Mouse (Mus musculus): ENCODE results near the gene Krt79.
A peak's percentile ranks its signal among the peaks of the same experiment; 100 is the strongest.

The Krt79 gene

DNA sequence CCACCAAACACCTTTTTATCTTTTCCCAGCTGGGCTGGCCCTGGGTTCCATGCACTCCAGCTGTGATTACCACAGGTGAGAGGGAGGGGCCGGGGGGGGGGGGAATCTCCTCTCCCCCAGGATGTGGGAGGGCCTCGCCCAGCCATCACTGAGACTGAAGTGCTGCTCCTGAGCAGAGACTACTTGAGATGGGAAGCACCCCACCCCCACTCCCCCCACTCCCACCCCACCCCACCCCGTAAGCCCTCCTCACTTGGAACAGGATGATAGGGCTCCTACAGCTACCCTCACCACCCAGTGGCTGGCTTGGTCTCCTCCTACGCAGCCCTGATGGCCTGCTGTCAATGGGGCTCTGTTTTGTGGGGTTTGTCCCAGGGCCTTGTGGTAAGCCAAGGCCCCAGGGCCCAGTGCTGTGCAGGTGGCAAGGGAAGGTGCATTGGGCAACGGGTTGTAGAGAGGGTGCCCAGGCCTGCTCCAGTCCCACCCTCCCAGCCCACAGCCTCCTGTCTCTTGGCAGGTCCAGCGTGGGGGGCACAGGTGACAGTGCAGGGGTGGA, at the start of gene Krt79:
Gene Krt79 (minus strand): TSS at position 51 of the 556 bp plus-strand sequence.
- no peak for DNase-seq (ENCODE audit: low read depth)

DNA sequence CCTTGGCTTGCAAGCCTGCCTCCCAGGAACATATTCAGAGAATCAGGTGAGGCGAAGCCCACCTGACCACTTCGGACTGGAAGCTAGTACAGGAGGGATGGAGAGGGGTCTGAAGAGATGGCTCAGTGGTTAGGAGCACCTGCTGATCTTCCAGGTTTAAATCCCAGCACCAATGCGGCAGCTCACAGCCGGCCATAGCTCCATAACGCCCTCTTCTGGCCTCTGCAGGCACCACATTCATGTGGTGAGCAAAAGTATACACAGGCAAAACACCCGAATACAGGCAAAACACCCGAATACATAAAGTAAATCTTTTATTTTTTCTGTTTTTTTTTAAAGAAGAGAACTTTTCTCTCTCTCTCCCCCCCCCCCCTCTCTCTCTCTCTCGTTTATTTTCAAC, 48.6 kb upstream of the Krt79 start:
- DNase-seq (ENCODE audit: low read depth), result no peak

DNA sequence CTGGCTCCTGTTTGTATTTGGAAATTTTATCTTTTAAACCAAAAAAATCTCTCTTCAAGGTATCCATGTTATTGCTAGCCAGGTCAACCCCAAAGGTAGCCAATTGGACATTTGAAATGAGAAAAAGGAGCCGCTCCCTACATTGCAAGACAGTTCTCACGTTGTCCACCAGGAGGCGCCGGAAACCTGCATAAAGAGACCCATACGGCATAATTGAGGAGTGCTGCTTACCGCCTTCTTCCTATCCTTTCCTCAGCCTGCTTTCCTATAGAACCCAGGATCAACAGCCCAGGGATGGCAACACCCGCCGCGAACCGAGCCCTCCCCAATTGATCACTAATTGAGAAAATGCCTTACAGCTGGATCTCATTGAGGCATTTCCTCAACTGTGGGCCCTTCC, 48.0 kb upstream of the Krt79 start:
- DNase-seq (ENCODE audit: low read depth), result peak; percentile 80

- DNase-seq (ENCODE audit: low read depth), result no peak
Measured at GRCm38 (mm10) chr15:101984746-101985145, 44.6 kb upstream of the Krt79 start.

- DNase-seq (ENCODE audit: low read depth), result peak; percentile 99
Measured at GRCm38 (mm10) chr15:101983949-101984601, 44.0 kb upstream of the Krt79 start.

- peak; percentile 58 for DNase-seq (ENCODE audit: low read depth)
Measured at GRCm38 (mm10) chr15:101983315-101983948, 43.3 kb upstream of the Krt79 start.

- DNase-seq (ENCODE audit: low read depth), result no peak
Measured at GRCm38 (mm10) chr15:101980849-101981248, 40.7 kb upstream of the Krt79 start.

DNA sequence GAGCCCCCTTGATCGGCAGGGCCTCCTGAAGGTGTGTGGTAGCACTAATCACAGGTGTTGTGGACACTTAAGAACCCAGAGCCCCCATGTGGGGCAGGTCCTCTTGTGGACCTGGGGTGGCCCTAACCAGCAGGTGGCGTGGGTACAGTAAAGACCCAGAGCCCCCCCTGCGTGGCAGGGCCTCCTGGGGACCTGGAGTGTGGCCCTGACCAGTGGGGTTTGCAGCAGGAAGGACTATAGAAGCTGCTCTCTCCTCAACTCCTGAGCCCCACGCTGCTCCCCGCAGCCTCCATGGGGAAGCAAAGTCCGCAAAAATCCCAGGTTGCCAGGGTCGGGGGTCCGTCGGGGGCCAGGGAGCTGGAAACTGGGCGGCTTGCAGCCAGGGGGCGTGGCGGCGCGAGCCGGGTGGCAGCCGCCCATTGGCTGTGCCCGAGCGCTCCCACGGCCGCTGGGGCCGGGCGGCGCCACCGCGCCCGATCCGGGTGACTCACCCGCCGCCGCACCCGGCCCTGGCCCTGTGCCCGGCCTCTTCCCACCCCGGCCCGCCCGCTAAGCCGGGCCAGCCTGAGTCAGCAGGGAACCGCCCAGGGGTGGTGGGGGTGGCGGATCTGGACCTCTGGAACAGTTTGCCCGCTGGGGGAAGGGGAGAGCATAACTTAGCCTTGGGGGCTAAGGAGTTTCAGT, 37.1 kb upstream of the Krt79 start:
- DNase-seq (ENCODE audit: low read depth), result peak; percentile 88

DNA sequence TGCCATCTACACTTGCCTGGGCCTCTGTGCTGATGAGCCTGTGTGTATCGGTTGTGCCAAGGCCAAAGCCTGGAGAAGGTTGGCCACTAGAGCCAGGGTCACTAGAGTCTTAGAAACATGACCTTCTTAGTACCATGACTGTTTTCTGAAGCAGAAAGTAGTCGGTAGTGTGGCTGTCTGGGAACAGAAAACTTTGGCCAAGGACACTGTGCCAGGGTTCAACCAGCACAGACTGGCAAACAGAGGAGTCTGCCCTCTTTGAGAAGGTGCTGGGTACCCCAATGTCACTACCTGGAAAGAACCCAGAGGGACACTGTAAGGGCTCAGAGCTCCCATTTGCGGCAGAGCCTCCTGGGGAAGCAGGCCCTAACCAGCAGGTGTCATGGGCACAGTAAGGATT, 36.5 kb upstream of the Krt79 start:
- no peak for DNase-seq (ENCODE audit: low read depth)

GRCm38 (mm10) chr15:101976023-101976422, 35.9 kb upstream of the Krt79 start:
- DNase-seq (ENCODE audit: low read depth), result no peak

DNA sequence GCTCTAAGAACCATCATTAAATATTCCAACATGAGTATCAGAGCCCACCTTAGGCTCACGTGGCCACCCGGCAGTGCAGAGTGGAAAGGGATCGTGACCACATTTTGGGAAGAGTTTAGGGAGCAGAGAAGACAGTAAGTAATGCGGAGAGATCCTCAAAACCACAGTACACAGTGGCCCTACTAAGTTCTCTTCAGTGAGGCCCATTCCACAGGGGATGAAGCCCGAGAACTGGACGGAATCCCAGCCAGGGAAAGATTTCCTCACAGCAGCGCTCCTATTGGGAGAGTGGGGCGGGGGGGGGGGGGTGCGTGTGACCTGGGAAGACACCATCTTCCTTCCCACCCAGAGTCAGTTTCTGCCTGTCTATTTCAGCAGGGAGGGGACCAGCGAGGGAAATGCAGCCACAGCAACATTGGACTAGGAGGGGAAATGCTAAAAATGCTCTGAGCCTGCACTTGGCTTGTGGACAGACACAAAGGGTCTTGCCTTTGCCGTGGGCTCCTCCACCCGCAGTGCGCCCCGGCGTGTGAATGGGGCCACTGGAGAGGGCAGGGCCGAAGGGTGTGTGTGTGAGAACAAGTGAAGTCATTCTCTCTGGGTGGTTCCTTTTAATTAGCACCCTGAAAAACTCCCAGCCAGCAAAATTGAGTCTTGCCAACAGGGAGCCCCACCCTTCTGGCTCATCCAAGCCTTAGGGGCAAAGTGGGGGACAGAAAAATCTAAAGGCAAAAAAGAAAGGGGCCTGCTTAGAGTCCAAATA, 34.1 kb upstream of the Krt79 start:
- DNase-seq (ENCODE audit: low read depth), result no peak

GRCm38 (mm10) chr15:101973414-101974077, 33.4 kb upstream of the Krt79 start:
- peak; percentile 89 for DNase-seq (ENCODE audit: low read depth)

DNA sequence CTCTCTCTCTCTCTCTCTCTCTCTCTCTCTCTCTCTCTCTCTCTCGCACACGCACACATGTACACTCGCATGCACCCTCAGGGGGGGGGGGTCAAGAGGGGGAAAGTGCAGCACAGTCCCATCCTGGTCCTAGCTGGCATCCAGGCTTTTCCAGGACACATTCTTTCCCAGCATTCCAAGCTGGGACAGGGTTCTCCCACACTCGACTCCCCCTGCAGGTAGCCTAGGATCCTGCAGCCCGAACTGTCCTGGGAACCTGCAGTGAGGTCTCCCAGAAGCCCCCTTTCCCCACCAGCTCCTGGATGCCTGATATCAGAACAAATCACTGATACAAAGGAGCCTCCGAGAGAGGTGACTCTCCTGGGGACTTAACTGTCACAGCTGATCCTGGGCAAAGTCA, 30.4 kb upstream of the Krt79 start:
- DNase-seq (ENCODE audit: low read depth), result no peak

- no peak for DNase-seq (ENCODE audit: low read depth)
Measured at GRCm38 (mm10) chr15:101966808-101967207, 26.7 kb upstream of the Krt79 start.

GRCm38 (mm10) chr15:101958891-101959290, 18.8 kb upstream of the Krt79 start:
- no peak for DNase-seq (ENCODE audit: low read depth)

GRCm38 (mm10) chr15:101954187-101954586, 14.1 kb upstream of the Krt79 start, which contains the start of gene Krt78:
Krt78 (minus strand) TSS chr15:101954287.
- no peak for DNase-seq (ENCODE audit: low read depth)

DNA sequence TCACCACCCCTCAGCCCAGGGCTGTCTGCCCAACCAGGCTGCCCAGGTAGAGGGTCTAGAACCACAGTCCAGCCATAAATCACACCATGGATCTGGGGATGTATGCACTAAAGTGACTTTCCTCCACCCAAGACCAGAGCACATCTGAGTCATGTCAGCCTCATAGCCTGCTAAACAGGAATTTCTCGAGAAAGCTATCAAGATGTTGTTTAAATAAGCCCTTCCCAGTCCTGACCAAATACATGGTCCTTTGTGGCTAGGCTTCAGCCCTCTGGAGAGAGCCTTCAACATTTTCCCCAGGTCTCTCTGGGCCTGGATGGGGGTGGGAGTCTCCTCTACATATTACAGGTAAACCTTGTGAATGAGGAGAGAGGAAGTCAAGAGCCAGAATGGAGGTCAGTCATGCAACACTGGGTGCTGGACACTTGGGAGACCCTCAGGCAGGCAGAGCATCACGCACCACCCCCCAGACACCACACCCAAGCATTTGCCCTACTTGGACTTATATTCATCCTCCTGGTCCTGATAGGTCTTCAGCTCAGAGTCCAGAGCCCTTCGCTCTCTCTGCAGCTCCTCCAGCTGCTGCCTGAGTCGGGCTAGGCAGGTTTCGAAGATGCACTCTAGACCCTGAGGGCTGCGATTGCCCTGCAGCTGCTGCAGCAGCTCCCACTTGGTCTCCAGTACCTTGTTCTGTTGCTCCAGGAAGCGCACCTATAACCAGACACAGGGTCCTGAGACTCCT, 12.8 kb upstream of the Krt79 start:
- no peak for DNase-seq (ENCODE audit: low read depth)

- no peak for DNase-seq (ENCODE audit: low read depth)
Measured at GRCm38 (mm10) chr15:101945430-101945829, 5.3 kb upstream of the Krt79 start.

GRCm38 (mm10) chr15:101941948-101942347, 1.8 kb upstream of the Krt79 start:
- DNase-seq (ENCODE audit: low read depth), result peak; percentile 5

DNA sequence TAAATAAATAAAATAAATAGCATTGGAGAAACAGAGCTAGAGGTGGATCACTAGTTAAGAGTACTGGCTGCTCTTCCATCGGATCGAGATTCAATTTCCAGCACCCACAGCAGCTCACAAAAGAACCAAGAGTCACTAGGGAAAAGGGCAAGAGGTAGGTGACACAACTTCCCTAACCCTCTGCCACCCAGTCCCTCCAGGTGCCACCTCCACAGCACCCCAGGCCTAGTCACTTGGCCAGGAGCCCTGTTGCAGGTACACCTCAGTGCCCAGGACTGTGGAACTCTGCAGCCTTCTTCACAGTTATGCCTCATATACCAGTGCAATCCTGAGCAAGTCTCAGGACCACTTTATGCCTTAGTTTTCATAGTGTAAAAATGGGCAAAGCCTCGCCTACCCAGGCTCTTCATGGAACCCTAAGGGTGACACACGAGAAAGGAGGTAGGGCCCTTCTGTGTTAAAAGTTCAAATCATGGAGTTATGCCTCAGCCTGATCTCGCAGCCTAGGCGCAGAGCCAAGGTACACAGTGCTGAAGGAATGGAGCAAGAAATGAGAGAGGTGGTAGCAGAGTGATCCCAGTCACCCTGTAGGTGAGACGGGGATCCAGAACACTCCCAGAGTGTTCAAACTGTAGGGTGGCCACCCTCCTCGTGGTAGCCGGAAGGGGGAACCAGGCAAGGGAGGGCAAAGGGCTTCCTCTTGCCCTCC, 1.4 kb downstream of the Krt79 start:
- DNase-seq (ENCODE audit: low read depth), result no peak
